Mouse (Mus musculus) cerebellum, adult 2 months (tissue): ENCODE data around the gene Sh3d19.

Experiments
- CTCF ChIP-seq: fragments of 200-500 bp; IDR thresholded peaks from 2 replicates; pipeline ENCODE4 v1.5.1; 2011; ENCODE audit warnings: low read depth, mild to moderate bottlenecking, control low read depth, low read length, moderate library complexity, borderline replicate concordance; ENCODE audit not compliant: insufficient read depth
- POLR2A ChIP-seq: fragments of 200-500 bp; IDR thresholded peaks from 2 replicates; pipeline ENCODE4 v1.6.1; 2011; ENCODE audit warnings: low read length, control low read depth, borderline replicate concordance; ENCODE audit not compliant: insufficient read depth

- TF ChIP-seq POLR2A (no peak), CTCF (no peak)
Observed at GRCm38 (mm10) chr3:86072889-86073288, 102.0 kb downstream of the Sh3d19 start.
